Mouse (Mus musculus): ENCODE measurements at regions not wholly inside any gene's neighbourhood (a gene's known extent, or its start where the extent isn't known, plus 50 kb on each side); places are given as distances from the start of the nearest gene placed in this dataset.
A peak's percentile ranks its signal among the peaks of the same experiment; 100 is the strongest.

GRCm38 (mm10) chr12:71370091-71370490 lies 60.4 kb downstream of the Dact1 start:
- no peak for DNase-seq

DNA sequence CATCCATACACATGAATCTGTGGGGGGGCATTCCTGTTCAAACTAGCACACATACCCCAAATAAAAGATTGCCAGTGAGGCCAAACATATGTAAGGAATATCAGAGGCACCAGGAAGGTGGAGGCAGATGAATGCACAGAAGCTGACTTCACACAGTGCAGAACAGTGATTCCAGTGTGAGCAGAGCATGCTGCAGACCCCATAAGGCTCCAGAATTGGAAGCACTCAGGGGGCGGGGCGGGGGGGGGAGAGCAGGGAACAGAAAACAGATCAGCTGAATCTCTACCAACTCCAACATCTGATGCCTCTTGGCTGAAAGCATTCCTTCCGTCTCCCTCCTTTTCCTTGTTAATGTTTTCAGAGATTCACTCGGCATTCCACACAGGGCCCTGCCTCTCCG lies 62.3 kb downstream of the Dact1 start:
- DNase-seq = no peak

DNA sequence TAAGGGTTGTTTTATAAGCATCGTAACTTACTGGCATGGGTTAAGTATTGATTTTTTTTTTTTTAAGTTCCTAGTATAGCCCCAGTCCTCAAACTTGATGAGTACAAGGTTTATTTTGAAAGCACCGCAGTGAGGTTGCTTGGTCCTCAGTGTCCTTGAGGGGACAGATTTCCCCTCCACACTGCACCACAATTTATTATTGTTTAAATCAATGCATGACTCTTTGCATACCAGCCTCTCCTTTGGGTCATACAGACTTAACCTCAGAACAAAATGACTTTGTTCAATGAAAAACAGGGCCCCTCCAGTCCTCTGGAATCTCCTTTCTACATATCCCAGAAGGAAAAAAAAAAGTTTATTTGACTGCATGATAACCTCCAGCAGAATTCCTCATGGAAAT lies 63.9 kb downstream of the Dact1 start:
- no peak for DNase-seq

DNA sequence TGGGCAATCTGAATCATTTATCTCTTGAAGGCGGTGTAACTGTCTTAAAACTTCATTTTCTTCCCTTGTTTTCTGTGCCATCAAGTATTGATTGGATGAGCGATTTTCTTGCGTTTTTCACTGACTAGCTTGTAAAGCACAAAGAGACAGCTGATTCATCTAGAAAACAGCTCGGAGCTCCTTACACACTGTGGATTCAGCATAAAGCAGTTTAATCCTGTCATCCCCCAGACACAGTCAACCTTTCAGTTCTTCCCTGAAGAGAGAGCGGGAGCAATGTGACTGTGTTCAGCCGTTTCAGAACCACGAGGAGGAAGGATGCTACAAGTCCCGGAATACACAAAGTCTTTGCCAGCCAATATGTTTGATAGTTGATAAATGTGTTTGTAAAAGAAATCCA lies 66.8 kb downstream of the Dact1 start:
- DNase-seq = no peak

DNA sequence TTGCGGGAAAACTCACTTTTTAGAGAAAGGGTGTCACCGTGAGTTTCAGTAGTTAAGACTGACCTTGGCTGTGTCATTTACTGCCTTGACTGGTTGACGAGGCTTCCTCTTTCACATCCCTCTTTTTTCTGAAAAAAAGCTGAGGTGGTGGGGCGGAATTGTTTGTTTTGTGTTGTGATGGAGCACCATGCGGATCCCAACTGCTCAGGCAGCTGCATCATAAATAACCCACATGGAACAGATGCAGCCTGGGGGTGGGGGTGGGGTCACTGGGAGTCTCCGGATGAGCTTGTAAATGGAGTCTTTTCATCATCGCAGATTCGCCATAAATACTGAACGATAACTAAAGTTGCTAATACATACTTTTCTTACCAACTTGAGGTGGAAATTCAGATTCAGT lies 67.3 kb downstream of the Dact1 start:
- no peak for DNase-seq

DNA sequence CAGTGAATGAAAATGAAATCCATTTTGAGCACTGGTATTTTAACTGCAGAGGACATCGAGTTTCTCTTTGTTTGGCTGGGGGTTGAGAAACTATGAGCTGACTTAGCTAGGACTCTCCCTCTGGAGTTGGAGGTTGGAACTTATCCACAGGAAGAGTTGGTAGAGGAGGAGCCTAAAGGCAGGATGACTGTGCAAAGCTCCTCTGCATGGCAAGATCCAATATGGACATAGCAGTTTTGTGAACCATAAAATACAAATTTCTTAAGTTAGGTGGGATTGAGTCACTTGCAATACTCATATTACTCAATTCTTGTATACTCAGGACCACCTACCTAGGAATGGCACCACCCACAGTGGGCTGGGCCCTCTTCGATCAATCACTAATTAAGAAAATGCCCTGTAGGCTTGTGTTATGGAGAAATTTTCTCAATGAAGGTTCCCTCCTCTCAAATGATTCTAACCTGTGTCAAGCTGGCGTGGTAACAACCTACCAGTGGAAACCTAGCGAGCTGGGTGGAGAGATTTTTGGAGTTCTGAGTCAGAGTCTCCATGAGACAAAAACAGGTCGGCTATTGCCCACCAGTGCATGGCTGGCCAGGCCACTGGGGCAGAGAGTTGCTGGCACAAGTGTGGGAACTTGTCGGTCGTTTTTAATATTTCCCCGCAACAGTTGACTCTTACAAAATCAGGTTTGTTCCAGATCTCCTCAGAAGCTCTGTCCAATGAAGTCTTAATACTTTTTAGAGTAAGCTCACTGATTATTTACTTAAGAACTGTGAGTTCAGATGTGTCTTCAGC lies 70.1 kb downstream of the Dact1 start:
- DNase-seq = no peak

- no peak for DNase-seq
Measured at GRCm38 (mm10) chr12:71380424-71380761, 70.7 kb downstream of the Dact1 start.

GRCm38 (mm10) chr12:71386251-71386650 lies 76.6 kb downstream of the Dact1 start:
- DNase-seq = no peak

GRCm38 (mm10) chr12:71391481-71391880 lies 81.8 kb downstream of the Dact1 start:
- no peak for DNase-seq

DNA sequence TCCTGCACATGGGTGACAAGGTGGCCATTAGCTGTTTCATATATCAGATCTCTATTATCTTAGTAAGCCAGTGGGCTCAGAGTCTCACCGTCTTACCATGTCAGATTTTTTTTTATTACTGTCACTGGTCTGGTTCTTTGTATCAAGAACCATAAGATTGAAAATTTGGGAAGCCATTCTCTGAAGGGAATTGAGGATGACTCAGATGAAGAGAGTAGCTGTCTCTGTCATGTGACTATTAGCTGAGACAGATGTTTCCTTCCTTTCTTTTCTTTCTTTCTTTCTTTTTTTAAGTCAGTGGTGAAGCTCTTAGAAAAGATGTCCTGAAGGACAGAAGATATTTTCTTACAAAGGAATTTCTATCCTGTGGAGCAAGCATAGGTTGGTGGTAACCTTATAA lies 84.1 kb downstream of the Dact1 start:
- DNase-seq = no peak

- DNase-seq = no peak
Measured at GRCm38 (mm10) chr12:71397456-71397855, 87.8 kb downstream of the Dact1 start.

- peak; percentile 81 for DNase-seq
Measured at GRCm38 (mm10) chr12:71398701-71399100, 89.0 kb downstream of the Dact1 start.

DNA sequence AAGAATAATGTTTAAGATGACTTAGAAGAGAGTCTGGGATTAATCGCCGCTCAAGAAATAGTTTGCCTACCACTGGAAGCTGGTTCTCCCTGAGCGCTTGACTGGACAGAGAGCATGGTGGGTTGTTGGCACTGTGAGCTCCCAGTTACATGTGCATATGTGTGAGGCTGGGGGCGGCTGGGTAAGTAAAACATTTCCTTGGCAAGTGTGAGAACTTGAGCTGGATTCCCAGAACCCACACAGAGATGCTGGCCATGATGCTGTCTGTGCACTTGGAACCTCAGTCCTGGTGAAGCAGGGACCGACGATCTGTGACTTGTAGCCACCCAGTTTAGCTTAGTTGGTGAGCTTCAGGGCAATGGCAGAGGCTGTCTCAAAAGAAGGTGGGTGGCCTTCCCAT lies 90.5 kb downstream of the Dact1 start:
- DNase-seq = no peak

- DNase-seq = no peak
Measured at GRCm38 (mm10) chr12:71401621-71402416, 92.1 kb downstream of the Dact1 start.

DNA sequence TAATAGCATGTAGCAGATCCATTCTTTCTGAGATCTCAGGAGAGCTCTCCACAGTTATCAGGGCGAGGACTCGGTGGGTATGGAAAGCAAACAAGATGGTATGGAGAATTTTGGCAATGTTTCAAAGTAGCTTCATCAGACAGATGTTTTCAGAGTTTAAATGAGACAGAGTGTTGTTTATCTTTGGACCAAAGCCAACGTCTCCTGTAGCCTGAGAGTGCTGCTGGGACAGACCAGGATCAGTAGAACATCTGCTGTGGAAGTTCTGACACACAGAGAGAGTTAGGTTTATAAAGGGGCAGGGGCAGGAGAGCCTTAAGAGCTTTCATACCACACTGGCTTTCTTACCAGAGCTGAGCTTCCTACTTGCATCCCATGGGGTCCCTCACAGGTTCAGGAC lies 97.6 kb downstream of the Dact1 start:
- DNase-seq = no peak

- DNase-seq = no peak
Measured at GRCm38 (mm10) chr12:71408396-71409050, 98.8 kb downstream of the Dact1 start.

DNA sequence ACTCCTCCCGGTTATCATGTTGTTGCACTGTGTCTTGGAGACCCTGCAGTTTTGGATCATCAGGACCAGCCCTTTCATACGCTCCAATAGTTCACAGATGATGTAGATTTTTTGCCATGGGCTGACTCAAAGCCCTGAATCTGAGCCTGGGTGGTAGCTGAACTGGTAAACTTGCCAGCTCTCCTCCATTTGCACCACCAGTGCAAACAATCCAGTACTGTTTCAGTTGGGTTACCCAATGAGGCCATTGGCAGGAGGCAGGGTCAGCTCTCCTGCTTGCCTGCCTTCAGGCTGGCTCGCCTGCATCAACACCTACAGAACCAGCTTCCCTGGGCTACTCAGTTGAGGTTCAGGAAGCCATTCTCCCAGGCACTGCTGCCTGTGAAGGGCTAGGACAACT lies 102.6 kb downstream of the Dact1 start:
- no peak for DNase-seq

DNA sequence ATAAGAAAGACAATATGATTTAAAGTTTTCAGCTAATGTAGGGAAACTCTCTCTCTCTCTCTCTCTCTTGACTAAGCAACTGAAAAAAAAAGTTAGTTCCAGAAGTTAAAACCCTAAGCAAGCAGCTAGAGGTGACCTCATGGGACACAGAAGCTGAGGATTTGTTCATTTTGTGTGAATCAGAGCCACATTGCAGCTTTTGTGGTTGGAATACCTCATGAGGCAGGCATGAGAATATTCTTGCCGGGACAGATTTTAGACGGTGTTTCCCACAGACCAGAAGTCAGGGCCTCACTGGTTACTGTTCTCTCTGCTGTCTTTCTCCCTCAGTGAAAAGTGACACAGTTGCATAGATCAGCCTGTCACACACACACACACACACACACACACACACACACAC lies 107.3 kb downstream of the Dact1 start:
- no peak for DNase-seq

GRCm38 (mm10) chr12:71418186-71418585 lies 108.5 kb downstream of the Dact1 start:
- no peak for DNase-seq

DNA sequence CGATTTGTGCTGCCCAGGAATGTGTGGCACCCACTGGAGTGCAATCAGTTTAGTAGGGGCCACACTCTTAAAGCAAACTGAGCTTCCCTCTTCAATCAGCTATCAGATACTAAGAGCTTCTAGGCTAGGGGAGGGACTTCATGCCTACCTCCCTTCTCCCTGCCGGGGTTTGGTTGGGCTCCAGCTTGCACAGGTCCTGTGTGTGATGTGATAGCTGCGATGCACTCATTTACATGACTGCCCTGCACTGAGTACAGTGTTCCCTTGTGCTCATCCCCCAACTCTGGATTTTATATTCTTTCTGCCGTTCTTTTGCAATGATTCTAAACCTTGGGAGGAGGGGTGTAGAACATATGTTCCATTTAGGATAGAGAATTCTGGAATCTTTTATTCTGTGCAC lies 109.5 kb downstream of the Dact1 start:
- no peak for DNase-seq

GRCm38 (mm10) chr12:71426023-71426719 lies 116.5 kb downstream of the Dact1 start:
- DNase-seq = no peak

- DNase-seq = no peak
Measured at GRCm38 (mm10) chr12:71427974-71428373, 118.3 kb downstream of the Dact1 start.

DNA sequence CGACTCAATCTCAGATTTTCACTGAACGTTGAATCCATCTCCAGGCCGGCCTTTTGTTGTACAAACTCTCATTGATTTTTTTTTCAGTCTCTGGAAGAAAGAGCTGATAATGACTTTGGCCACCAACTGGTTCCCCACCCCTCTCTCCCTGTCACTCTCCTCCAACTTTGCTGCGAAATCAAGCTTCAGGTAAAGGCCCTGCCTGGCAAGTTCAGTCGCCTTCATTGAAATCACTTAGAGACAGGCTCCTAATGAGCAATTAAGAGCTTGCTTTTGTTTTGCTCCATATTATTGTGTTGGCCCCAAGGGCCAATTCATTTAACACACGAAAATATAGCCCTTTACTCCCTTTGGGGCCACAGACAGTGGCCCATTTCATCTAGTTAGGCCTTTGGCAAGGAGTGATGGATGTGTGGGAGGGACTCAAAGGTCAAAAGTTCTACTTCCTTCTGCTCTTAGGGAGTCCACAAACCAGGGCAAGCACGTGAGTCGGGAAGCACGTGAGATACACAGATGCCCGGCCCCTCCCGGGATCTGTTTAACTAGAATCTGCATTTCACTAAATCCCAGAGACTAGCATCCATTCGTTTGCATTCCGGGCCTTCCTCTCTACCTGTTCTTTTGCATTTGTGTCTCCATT lies 120.0 kb downstream of the Dact1 start:
- no peak for DNase-seq

All from cerebellum, adult 11 months (tissue).